Mouse (Mus musculus) testis, adult 2 months (tissue): Measurements from ENCODE around the gene Lbr. TPM values are rescaled to one million over a fixed set of nuclear protein-coding genes. Genes with fewer than 3 reads are reported as not detected.

Source experiments
- H3K27ac ChIP-seq: fragments of 200-500 bp; 2 replicates; pipeline ENCODE4 v1.5.1; 2012; ENCODE audit warnings: low read depth, low read length; ENCODE audit not compliant: control insufficient read depth, insufficient read depth
- H3K27me3 ChIP-seq: fragments of 200-500 bp; 2 replicates; pipeline ENCODE4 v1.6.1; 2012; ENCODE audit warnings: mild to moderate bottlenecking, low read length, moderate library complexity; ENCODE audit not compliant: control insufficient read depth, insufficient read depth
- H3K36me3 ChIP-seq: fragments of 200-500 bp; 2 replicates; pipeline ENCODE4 v1.6.1; 2012; ENCODE audit warnings: mild to moderate bottlenecking, low read length; ENCODE audit not compliant: control insufficient read depth, insufficient read depth
- H3K4me1 ChIP-seq: fragments of 200-500 bp; 2 replicates; pipeline ENCODE4 v1.6.1; 2012; ENCODE audit warnings: low read length; ENCODE audit not compliant: control insufficient read depth, insufficient read depth
- H3K4me3 ChIP-seq: fragments of 200-500 bp; 2 replicates; pipeline ENCODE4 v1.5.1; 2012; ENCODE audit warnings: low read depth, mild to moderate bottlenecking, low read length, moderate library complexity, mixed read lengths; ENCODE audit not compliant: control insufficient read depth
- CTCF ChIP-seq: fragments of 200-500 bp; IDR thresholded peaks from 2 replicates; pipeline ENCODE4 v1.5.1; 2012; ENCODE audit warnings: low read depth, mild to moderate bottlenecking, inconsistent platforms, low read length, moderate library complexity; ENCODE audit not compliant: control insufficient read depth, insufficient read depth, insufficient replicate concordance
- POLR2A ChIP-seq: fragments of 200-500 bp; IDR thresholded peaks from 2 replicates; pipeline ENCODE4 v1.6.1; 2012; ENCODE audit warnings: low read depth, mild to moderate bottlenecking, inconsistent platforms, low read length, moderate library complexity; ENCODE audit not compliant: control insufficient read depth
- polyA plus RNA-seq: library from polyadenylated mRNA; depleted of rRNA; stranded (reverse); fragments of >200 nt; gene quantifications from 2 replicates; pipeline ENCODE4 v1.2.3, GENCODE M21; 2012

The Lbr gene
- polyA plus RNA-seq, 1 experiment: 14.2 TPM

DNA sequence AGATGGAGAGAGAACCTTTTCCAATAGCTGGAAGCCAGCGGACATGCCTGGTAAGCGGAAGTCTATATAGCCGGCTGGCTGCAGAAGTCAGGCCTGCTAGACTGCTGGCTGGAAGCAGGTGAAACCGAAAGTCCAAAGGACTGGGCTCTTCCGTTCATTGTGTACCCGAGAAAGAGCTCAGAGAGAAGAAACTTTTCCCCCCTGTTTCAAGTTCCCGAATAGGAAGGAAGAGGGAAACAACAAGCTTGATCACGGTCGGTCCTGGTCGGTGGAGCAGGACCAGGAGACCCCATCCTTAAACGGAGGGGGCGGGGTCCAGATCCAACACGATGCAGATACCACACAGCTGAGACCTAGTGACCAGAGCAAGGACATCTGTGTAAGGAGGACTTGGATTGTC is 9.6 kb upstream of the Lbr start:
- TF ChIP-seq POLR2A: no peak
- no peak overlapping the region for H3K27ac ChIP-seq

DNA sequence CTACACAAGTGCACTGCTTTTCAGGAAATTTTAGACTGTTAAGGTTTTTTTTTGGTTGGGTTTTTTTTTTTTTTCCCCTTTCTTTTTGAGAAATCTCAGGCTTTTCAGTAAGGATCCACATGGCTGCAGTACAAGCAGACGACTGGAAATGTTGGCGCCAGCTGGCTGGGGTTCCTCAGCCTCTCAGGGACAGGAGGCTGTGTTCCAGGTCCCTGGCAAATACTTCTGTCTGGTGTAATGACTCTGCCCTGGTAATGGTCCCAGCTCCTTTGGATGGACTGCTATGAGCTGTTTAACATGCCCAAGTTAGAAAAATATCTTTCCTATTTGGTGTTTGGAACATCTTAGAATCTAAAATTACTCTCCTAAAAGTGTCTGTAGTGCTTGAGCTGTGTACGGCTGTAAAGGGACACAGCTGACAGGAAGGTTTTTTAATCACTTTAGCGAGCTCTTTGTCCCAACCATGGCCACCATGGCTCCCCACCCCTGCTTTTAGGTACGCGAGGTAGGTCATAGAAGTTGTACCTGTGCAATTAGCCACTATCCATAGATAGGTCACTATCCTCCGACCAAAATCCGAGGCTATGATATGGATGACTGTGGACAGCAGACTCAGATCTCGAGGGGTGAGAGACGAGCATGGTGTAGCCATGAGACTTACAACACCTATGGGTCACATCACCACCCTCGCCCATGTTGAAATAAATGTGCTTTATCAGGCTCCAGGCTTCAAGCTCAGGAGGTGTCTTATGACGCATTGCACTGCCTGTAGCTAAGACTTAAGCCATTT is 8.9 kb upstream of the Lbr start:
- Histone ChIP-seq H3K27me3 (no peaks in the 10 kb centered on the region; the same call in 1 of the 2 replicates), H3K36me3 (no peaks in the 10 kb centered on the region), H3K27ac (no peak overlapping the region), H3K4me3 (no peak overlapping the region), H3K4me1 (peaks cover 8% of the 10 kb centered on the region)
- TF ChIP-seq POLR2A (no peak), CTCF (no peak)

More for the DNA sequence above, 9.6 kb upstream of the Lbr start:
- no peaks in the 10 kb centered on the region for H3K36me3 ChIP-seq
- H3K4me3 ChIP-seq: no peak overlapping the region
- peaks cover 8% of the 10 kb centered on the region for H3K4me1 ChIP-seq
- no peaks in the 10 kb centered on the region; the same call in 1 of the 2 replicates for H3K27me3 ChIP-seq

DNA sequence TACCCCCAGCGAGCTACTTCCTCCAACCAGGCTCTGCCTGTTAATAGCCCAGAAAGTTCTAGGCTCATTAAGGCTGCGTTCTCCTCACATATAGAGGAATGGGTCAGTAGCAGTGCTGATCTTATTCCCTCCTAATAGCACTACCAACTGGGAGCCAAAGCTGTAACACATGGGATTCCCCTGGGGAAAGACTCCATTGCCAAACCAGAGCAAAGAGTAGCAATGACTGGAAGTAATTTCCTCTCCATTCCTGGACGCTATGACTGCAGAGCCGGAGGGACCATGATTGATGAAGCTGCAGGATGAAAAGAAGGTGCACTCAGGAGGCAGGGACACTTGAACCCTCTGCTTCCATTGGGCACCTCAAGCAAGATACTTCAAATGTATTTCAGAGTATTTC is 7.6 kb upstream of the Lbr start:
- H3K27ac ChIP-seq: no peak overlapping the region
- TF ChIP-seq POLR2A (no peak), CTCF (no peak)
- no peaks in the 10 kb centered on the region for H3K36me3 ChIP-seq
- H3K27me3 ChIP-seq: no peaks in the 10 kb centered on the region; the same call in 1 of the 2 replicates
- peaks cover 8% of the 10 kb centered on the region for H3K4me1 ChIP-seq
- no peak overlapping the region for H3K4me3 ChIP-seq

GRCm38 (mm10) chr1:181848210-181848609 is 5.4 kb upstream of the Lbr start:
- Histone ChIP-seq H3K36me3 (no peaks in the 10 kb centered on the region), H3K4me1 (peaks cover 3% of the 10 kb centered on the region), H3K27ac (no peak overlapping the region), H3K4me3 (no peak overlapping the region), H3K27me3 (no peaks in the 10 kb centered on the region; the same call in 1 of the 2 replicates)
- TF ChIP-seq POLR2A (no peak), CTCF (no peak)

DNA sequence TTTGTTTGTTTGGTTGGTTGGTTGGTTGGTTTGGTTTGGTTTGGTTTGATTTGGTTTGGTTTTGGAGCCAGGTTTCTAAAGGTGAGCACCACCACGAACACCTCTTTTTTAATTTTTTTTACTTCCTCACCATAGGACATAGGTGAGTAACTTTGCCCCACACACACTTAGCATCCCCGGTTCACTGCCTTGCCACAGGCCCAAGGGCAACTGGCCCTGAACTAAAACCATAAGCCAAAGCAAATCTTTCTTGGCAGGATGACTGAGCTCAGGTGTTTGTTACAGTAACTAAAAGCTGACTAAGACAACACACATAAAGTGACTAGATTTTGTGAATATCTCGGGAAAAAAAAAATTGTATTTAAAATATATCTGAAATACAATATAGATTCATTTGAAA is 4.5 kb upstream of the Lbr start:
- no peaks in the 10 kb centered on the region for H3K27me3 ChIP-seq
- no peak overlapping the region for H3K27ac ChIP-seq
- H3K4me3 ChIP-seq: no peak overlapping the region
- H3K36me3 ChIP-seq: no peaks in the 10 kb centered on the region
- no peaks in the 10 kb centered on the region; the same call in none of the 2 replicates for H3K4me1 ChIP-seq
- TF ChIP-seq POLR2A (no peak), CTCF (no peak)

- Histone ChIP-seq H3K4me3 (no peak overlapping the region), H3K27ac (no peak overlapping the region), H3K36me3 (no peaks in the 10 kb centered on the region), H3K4me1 (no peaks in the 10 kb centered on the region; the same call in none of the 2 replicates), H3K27me3 (no peaks in the 10 kb centered on the region)
- TF ChIP-seq CTCF: no peak
These were observed 2.9 kb upstream of the Lbr start for GRCm38 (mm10) chr1:181845767-181846166.

- no peak overlapping the region for H3K27ac ChIP-seq
- no peak for TF ChIP-seq CTCF
- no peak for TF ChIP-seq POLR2A
- no peaks in the 10 kb centered on the region; the same call in none of the 2 replicates for H3K4me1 ChIP-seq
- H3K36me3 ChIP-seq: no peaks in the 10 kb centered on the region
- H3K4me3 ChIP-seq: no peak overlapping the region
- no peaks in the 10 kb centered on the region for H3K27me3 ChIP-seq
These were observed 2.2 kb upstream of the Lbr start for GRCm38 (mm10) chr1:181844874-181845547.
